Mouse (Mus musculus) urinary bladder, postnatal 4 days (tissue): ENCODE data around the gene Duox1.
"Not testable (repeated sequence)": the region's sequence is repeated elsewhere in the genome, so short reads cannot be mapped to it uniquely, and the experiment has no call there.

Source experiments
- DNase-seq, 2 experiments: peaks; one replicate each; pipeline ENCODE4 v3.0.0; 2021 to 2022; ENCODE audit warnings: low spot score in 2 of 2

Gene Duox1

GRCm38 (mm10) chr2:122311561-122311960 is 3.9 kb upstream of the Duox1 start:
- no peak for DNase-seq

DNA sequence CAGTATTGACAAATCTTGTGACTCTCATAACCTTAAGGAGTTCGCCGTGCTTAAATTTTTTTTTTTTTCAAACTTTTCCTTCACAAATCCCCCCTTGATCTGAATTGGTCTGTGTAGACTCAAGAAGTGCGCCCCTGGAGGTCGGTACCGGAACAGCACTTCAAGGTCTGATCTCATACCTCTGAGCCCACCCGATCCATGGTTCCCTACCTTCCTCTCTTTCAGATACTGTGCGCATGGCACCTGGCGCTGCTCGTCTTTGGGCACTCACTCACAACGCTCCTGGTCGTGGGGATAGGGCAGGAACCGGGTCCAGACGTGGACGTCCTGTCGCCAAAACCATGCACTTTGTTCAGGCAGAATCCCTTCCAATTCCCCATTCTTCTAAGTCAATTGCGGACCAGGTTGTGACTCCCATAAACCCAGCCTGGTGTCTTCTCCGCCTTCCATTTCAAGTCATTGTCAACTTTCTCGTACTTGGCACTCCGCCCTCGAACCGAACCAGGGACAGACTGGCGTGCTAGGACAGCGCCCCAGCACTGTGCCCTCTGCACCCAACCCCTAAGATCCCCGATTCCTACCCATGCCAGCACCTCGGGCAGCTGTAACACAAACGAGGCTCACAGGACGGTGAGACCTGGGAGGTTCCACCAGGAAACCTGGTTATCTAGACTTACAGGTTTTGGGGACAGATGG is 2.6 kb upstream of the Duox1 start:
- peak; percentile 43 to 80 for DNase-seq

DNA sequence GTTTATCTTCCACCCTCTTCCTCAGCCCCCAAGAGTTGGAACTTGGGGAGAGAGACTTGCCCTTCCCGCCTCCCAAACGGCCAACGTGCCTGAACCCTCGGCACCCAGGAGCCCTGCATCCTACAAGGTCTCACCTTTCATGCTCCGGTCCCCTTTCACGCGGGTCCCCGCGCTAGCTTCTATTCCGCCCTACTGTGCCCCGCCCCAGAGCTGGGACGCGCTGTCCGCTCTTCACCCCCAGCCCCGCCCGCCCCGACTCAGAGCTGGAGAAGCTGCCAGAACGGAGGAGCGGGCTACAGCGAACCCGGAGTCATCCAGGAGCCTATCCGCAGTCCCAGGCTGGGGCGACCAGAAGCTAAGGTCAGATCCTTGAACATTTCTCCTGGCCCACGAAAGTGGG is 1.9 kb upstream of the Duox1 start, which contains the start of gene Duoxa1:
Gene Duoxa1, minus strand, starts transcription at position 195 of the 400 bp plus-strand sequence.
- DNase-seq, result no peak

- no peak for DNase-seq
Measured at GRCm38 (mm10) chr2:122317384-122317783, 1.9 kb downstream of the Duox1 start.

DNA sequence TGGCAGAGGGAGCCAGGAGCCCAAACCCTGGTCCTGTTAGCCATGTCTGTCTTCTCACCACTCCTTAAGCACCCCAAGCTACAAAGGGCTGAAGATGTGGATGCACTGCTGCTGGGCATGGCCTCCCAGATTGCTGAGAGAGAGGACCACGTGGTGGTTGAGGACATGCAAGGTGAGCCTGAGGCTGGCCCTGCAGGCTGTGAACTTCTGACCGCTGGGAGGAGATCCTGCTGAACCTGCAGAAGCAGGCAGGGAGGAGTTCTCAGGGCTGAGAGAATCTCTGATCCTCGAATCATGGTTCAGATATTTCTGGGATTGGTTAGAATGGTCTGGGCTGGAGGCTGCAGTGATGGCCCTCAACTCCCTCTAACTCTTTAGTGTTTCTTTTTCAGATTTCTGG is 8.5 kb downstream of the Duox1 start:
- DNase-seq, result no peak

DNA sequence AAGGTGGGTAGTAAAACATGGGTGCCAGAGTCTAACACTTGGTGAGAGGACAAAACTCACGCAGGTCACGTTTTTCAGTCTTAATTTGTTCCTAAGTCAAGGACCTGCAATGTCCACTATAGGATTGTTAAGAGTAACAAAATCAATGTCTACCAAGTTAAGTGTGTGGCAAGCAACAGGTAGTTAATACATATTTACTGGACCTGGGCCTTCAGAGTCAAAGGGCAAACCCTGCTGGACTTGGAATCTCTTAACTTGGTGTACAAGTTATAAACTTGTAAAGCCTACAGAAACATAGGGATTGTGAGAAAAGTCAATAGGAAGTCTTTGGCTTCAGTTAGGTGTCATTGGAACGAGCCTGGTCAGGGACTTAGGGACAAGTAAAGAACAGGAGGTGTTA is 9.1 kb downstream of the Duox1 start:
- DNase-seq, result no peak

GRCm38 (mm10) chr2:122325361-122325760 is 9.9 kb downstream of the Duox1 start:
- DNase-seq, result no peak

GRCm38 (mm10) chr2:122327986-122328385 is 12.5 kb downstream of the Duox1 start:
- DNase-seq, result no peak

DNA sequence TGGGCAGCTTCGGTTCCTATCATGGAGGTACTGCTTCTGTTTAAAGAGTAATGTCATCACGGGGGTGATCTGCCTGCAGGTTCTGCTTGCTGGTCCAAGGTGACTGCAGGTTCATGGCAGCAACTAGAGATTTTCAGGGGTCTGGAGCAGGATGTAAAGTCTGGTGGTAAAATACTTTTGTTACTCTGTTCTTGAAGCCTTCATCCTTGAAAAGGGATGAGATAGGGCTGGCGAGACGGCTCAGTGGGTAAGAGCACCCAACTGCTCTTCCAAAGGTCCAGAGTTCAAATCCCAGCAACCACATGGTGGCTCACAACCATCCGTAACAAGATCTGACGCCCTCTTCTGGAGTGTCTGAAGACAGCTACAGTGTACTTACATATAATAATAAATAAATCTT is 14.8 kb downstream of the Duox1 start:
- DNase-seq, result not testable (repeated sequence)

GRCm38 (mm10) chr2:122332222-122332621 is 16.8 kb downstream of the Duox1 start:
- no peak for DNase-seq

DNA sequence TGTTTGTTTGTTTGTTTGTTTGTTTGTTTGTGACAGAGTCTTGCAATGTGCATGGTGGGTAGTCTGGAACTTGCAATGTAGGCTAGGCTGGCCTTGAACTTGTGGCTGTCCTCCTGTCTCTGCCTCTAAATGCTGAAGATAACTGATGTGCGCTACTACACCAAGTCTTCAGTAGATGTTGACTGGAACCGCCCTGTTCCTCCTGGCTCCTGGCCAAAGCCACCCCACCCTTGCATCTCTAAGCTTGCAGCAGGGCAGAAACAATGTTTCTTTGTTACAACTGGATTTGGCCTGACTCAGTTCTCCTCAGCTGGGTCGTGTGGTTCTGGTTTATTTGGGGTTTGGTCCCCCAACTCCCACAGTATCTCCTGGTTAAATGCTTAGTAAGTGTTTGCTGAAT is 18.7 kb downstream of the Duox1 start:
- peak in 1 of 2 experiments; percentile 75 for DNase-seq

DNA sequence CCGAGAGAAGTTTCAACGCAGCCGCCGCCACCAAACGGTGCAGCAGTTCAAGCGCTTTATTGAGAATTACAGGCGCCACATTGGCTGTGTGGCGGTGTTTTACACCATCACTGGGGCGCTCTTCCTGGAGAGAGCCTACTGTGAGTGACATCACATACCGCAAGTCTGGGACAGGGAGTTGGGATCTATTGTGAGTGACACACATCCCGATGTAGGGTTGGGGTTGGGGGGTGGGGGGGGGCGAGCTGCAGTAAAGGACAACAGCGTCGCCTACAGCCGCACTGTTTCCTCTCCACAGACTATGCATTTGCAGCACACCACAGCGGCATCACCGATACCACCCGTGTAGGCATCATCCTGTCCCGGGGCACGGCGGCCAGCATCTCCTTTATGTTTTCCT is 21.8 kb downstream of the Duox1 start:
- no peak for DNase-seq

GRCm38 (mm10) chr2:122345106-122345893 is 29.8 kb downstream of the Duox1 start:
- peak in 1 of 2 experiments; percentile 54 for DNase-seq

GRCm38 (mm10) chr2:122346164-122346563 is 30.7 kb downstream of the Duox1 start:
- not testable (repeated sequence) for DNase-seq

DNA sequence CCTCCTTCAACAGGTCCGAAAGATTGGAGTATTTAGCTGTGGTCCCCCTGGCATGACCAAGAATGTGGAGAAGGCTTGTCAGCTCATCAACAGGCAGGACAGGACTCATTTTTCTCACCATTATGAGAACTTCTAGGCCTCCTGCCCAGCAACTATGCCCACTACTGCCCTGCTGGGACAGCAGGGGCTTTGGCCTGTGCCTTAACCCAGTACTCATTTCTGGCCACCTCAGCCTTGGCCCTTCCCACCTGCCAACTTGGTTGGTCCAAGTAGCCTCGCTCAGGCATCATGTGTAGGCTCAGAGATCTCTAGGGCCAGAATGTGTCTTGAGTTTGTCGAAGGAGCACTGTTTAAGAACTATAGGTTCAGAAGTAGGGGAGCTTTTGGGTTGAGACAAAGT is 31.8 kb downstream of the Duox1 start:
- no peak for DNase-seq

GRCm38 (mm10) chr2:122348531-122349131 is 33.2 kb downstream of the Duox1 start:
- peak; percentile 89 to 91 for DNase-seq

GRCm38 (mm10) chr2:122349136-122349785 is 33.8 kb downstream of the Duox1 start:
- no peak for DNase-seq

DNA sequence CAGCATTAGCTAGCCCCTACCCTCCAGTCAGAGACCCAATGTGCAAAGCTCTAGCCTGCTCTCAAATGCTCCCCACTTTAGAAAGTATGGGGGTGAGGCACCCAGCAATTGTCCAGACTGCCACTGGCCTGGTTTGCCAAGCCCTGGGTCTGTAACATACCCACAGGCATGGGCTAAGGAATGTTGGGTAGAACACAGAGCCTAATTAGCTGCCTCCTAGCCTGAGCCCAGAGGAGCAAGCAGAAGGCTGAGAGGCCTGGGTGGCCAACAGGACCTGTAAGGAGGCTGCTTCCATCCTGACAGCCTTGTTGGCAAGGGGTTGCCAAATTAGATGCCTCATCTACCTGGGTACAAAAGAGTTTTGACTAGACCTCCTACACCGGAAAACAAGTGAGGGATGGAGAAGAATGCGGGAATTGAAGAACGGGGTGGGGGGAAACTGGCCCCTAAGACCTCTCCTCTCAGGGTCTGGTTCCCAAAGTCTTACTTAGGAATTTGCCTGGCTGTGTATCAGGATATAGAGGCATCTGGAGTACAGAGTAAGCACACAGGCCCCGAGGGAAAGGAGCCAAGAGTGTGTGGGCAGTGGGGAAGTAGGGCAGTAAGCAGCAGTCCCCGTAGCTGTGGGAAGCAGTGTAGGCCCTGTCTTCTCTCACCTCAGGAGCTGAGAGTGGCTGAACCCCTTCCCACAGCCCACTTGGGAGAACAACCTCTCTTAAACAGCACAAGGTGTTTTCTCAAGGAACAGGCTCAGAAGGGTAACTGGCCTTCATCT is 35.9 kb downstream of the Duox1 start:
- DNase-seq, result no peak

DNA sequence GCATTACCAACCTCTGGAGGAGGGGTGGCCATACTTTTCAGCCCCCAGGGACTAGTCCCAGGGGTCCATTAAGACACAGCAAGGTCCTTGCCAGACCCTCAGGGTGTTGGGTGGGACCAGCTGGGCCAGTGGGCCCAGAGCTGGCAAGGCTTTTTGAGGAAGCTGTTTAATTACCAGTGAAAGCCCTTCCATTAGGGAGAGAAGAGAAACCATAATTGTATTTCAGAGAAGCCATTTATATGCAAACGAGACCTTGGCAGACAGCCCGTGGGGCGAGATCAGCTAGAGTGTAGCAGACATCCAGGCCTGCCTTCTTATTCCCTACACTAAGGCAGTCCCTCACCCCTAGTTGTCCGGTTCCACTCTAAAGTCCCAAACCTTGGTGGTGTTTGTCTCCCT is 36.5 kb downstream of the Duox1 start:
- no peak for DNase-seq

DNA sequence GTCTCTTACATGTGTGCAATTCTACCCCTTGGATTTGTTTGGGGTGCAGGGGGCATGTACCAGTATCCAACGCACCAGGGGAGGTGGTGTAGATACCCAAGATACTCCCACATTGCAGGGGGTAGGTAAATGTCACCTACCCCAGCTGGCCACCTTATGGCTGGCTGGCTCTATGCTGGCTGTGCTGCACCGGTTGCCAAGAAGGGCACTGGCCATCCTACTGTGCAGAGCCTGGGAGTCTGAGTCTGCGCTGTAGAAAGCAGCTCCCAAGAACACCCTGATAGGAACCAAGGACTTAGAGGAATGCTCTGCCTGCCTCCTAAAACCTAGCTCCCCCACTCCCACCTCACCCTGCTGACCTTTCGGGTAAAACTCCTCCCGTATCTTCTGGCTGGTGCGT is 37.5 kb downstream of the Duox1 start:
- no peak for DNase-seq

GRCm38 (mm10) chr2:122353765-122354164 is 38.3 kb downstream of the Duox1 start:
- DNase-seq, result no peak
